Mouse (Mus musculus): ENCODE measurements at regions not wholly inside any gene's neighbourhood (a gene's known extent, or its start where the extent isn't known, plus 50 kb on each side); places are given as distances from the start of the nearest gene placed in this dataset.

GRCm38 (mm10) chr19:15339979-15340304 lies 607.2 kb downstream of the Psat1 start:
- TF ChIP-seq CTCF (IDR thresholded peaks at IDR 0.05; ENCODE audit: extremely low read depth, insufficient read length, insufficient replicate concordance, low read depth, low read length) = no peak
- no peak for TF ChIP-seq POLR2A (IDR thresholded peaks at IDR 0.05; ENCODE audit: low read depth, low read length)
